Mouse (Mus musculus): Measurements from ENCODE around the gene Ostc. TPM values are rescaled to one million over a fixed set of nuclear protein-coding genes. Genes with fewer than 3 reads are reported as not detected.

Gene Ostc
- polyA plus RNA-seq, 1 experiment from 2014 or later: 259 TPM

DNA sequence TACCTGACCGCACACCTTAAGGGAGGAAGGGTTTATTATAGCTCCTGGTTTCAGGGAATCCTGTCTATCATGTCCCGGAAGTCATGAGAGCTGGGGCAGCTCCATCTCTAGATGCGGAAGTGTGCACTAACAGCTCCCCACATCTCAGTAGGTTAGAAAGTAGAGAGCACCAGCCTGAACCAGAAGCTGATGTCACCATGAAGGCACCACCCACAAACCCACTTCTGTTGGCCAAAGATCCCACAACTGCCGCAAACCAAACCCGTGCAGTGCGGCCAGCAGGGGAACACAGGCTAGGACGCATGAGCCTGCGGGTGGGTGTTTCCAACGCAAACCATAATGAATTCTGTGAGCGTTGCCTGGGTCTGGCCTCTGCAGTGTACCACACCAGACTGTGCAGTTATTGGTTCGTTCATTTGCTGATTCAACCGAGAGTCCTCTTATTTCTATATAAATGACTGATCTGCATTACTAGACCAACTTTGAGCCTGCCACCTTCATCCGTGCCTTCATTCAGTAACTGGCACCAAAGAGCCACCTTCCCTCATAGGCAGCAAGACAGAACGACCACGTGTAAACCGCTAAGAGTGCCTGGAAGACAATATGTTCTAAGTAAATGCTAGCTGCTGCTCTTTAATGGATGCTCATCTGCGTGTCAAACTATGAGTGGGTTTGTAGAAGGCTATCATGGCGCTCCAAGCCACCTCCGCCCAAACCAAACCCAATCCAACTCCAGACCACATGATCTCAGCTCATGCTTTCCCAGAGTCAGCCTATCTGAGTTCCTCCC lies 31.4 kb downstream of the Ostc start:
- H3K4me3 ChIP-seq: no peak overlapping the region
- H3K36me3 ChIP-seq: no peaks in the 10 kb centered on the region
- H3K4me2 ChIP-seq (replicated peaks): no peak overlapping the region
- no peak overlapping the region for H3K9ac ChIP-seq (replicated peaks)
- H3K27me3 ChIP-seq: no peaks in the 10 kb centered on the region
- no peaks in the 10 kb centered on the region for H3K4me1 ChIP-seq
- no peak overlapping the region for H3K27ac ChIP-seq (replicated peaks)
- ATAC-seq (ENCODE audit: low FRiP score, low read depth): no peak
- WGBS: 93% methylated on average over 19 of the region's 19 CpGs
- H3K9me3 ChIP-seq: no peaks in the 10 kb centered on the region

- no peak overlapping the region for H3K27ac ChIP-seq (replicated peaks)
- WGBS: 67% methylated on average over 14 of the region's 14 CpGs
- no peaks in the 10 kb centered on the region for H3K9me3 ChIP-seq
- H3K4me1 ChIP-seq: no peaks in the 10 kb centered on the region
- no peak overlapping the region for H3K4me2 ChIP-seq (replicated peaks)
- no peaks in the 10 kb centered on the region for H3K36me3 ChIP-seq
- H3K4me3 ChIP-seq: no peak overlapping the region
- no peak overlapping the region for H3K9ac ChIP-seq (replicated peaks)
- no peaks in the 10 kb centered on the region for H3K27me3 ChIP-seq
- no peak for ATAC-seq (ENCODE audit: low FRiP score, low read depth)
These were observed 38.0 kb downstream of the Ostc start for GRCm38 (mm10) chr3:130671291-130671690.

DNA sequence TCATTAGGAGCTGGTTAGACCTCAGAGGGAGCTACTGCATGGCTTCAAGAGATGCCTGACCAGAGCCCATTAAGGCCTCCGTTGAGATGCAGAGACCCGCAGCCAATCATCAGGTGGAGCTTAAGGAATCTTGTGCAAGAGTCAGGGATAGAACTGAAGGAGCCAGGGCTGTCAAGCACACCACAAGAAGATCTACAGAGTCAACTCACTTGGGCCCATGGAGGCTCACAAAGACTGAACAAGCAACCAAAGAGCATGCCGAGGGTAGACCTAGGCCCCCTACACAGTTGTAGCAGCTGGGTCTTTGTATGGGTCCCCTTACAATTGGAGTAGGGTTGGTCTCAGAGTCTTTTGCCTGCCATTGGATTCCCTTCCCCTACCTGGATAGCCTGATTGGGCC lies 46.7 kb downstream of the Ostc start:
- Histone ChIP-seq H3K4me3 (no peak overlapping the region), H3K27me3 (no peaks in the 10 kb centered on the region), H3K36me3 (no peaks in the 10 kb centered on the region), H3K27ac (replicated peaks) (no peak overlapping the region), H3K9me3 (no peaks in the 10 kb centered on the region), H3K4me2 (replicated peaks) (no peak overlapping the region), H3K4me1 (no peaks in the 10 kb centered on the region), H3K9ac (replicated peaks) (no peak overlapping the region)
- no peak for ATAC-seq (ENCODE audit: low FRiP score, low read depth)
- 87% methylated on average over 3 of the region's 3 CpGs for WGBS

- Histone ChIP-seq H3K9ac (replicated peaks) (no peak overlapping the region), H3K4me3 (no peak overlapping the region), H3K27me3 (no peaks in the 10 kb centered on the region), H3K9me3 (no peaks in the 10 kb centered on the region), H3K4me1 (no peaks in the 10 kb centered on the region), H3K27ac (replicated peaks) (no peak overlapping the region), H3K36me3 (no peaks in the 10 kb centered on the region), H3K4me2 (replicated peaks) (no peak overlapping the region)
- no peak for ATAC-seq (ENCODE audit: low FRiP score, low read depth)
- 90% methylated on average over 6 of the region's 6 CpGs for WGBS
These were observed 48.6 kb downstream of the Ostc start for GRCm38 (mm10) chr3:130660619-130661018.

DNA sequence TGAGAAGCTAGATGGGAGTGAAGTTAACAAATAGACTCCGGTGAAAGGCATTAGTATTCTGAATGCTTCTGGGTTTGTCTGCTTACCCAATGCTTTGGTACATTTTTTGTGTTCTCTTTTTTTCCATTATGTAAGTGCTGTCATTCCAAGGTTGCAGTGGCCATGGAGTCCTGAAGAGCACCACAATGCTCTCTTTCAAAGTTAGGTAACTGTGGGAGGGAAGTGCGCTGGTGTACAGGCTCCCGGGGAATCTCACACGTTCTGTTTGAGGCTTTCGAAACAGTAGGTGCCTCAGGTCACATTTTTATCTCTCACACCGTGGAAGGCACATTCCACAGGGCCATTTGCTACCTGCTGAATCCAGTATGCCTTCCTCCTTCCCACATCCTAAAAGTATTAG lies 59.7 kb downstream of the Ostc start:
- Histone ChIP-seq H3K9ac (replicated peaks) (no peak overlapping the region), H3K9me3 (no peaks in the 10 kb centered on the region), H3K36me3 (no peaks in the 10 kb centered on the region), H3K27me3 (no peaks in the 10 kb centered on the region), H3K27ac (replicated peaks) (no peak overlapping the region), H3K4me2 (replicated peaks) (no peak overlapping the region), H3K4me3 (no peak overlapping the region), H3K4me1 (no peaks in the 10 kb centered on the region)
- ATAC-seq (ENCODE audit: low FRiP score, low read depth): no peak
- 64% methylated on average over 6 of the region's 6 CpGs for WGBS

- no peak for ATAC-seq (ENCODE audit: low FRiP score, low read depth)
- Histone ChIP-seq H3K4me3 (no peak overlapping the region), H3K4me1 (no peaks in the 10 kb centered on the region), H3K9ac (replicated peaks) (no peak overlapping the region), H3K27me3 (no peaks in the 10 kb centered on the region), H3K4me2 (replicated peaks) (no peak overlapping the region), H3K9me3 (no peaks in the 10 kb centered on the region), H3K36me3 (no peaks in the 10 kb centered on the region), H3K27ac (replicated peaks) (no peak overlapping the region)
- WGBS: 76% methylated on average over 11 of the region's 11 CpGs
These were observed 63.0 kb downstream of the Ostc start for GRCm38 (mm10) chr3:130646110-130646810.

Other genes with a start within 250 kb of the Ostc start
- 0.05 TPM in 1 of 2 replicates, not detected in the other for gene Etnppl, start 92.0 kb downstream of the Ostc start, polyA plus RNA-seq (2016; fragmentation: Nextera tagmentation; extraction: Ambion mirVana)
- gene Rpl34, start 21.0 kb upstream of the Ostc start, polyA plus RNA-seq (2016; fragmentation: Nextera tagmentation; extraction: Ambion mirVana): 603 and 631 TPM in 2 replicates

All from midbrain, embryonic 12.5 days (tissue).